ENCODE assay signal across 17 mouse cellular contexts in genomic region chr2:45688996-45689395, GRCm38 (mm10).
"Had no signal": no experiment of that assay in that cellular context is flagged by ENCODE, and none has a peak within 500 bp of the region (broad histone marks: within the 10 kb centered on the region; RNA-seq: fewer than 3 reads in every experiment).

No protein-coding gene starts in this region.

- ATAC-seq: midbrain, embryonic 15.5 days had no signal

- DNase-seq: kidney, postnatal 25 days; layer of hippocampus, adult 9-11 months; liver, embryonic 13.5 days; lung, adult 2 months; lung, postnatal 14 days; right cerebral cortex, adult 18-20 months; right cerebral cortex, postnatal 14 days; right cerebral cortex, postnatal 4 days; thymus, postnatal 25 days had no signal

- H3K4me3 ChIP-seq: layer of hippocampus, adult 2 months; liver, embryonic 13.5 days; midbrain, embryonic 12.5 days; midbrain, embryonic 15.5 days; neural tube, embryonic 12.5 days; neural tube, embryonic 15.5 days had no signal

- H3K27ac ChIP-seq: kidney, postnatal 0 days; layer of hippocampus, adult 2 months; liver, embryonic 13.5 days; macrophage; midbrain, embryonic 12.5 days; midbrain, embryonic 15.5 days; neural tube, embryonic 12.5 days; neural tube, embryonic 15.5 days; stomach, postnatal 0 days had no signal

- H3K4me1 ChIP-seq: liver, embryonic 13.5 days; midbrain, embryonic 15.5 days had no signal
